Comparison of ENCODE assay signal across 9 mouse cellular contexts in genomic region chr7:109218130-109218976, GRCm38 (mm10). TPM values are rescaled to one million over a fixed set of nuclear protein-coding genes. Genes with fewer than 3 reads are reported as not detected.
DNase-seq lines count a peak whose midpoint lies in the region; ATAC-seq and TF ChIP-seq lines count a peak whose summit lies in the region.
"Had no signal": no experiment of that assay in that cellular context is flagged by ENCODE, and none has a peak within 500 bp of the region (broad histone marks: within the 10 kb centered on the region; RNA-seq: fewer than 3 reads in every experiment).

No protein-coding gene starts in this region.

- peak; percentile 75 for ATAC-seq in erythroblast, adult 5-6 weeks (replicated peaks; ENCODE audit: low FRiP score, poor library complexity, severe bottlenecking)
- ATAC-seq in heart, embryonic 11.5 days (replicated peaks; ENCODE audit: insufficient number of reproducible peaks, low FRiP score, low TSS enrichment) = 0 out of 2 replicates have a peak, but pooled peaks have one; percentile 22
- no peak for ATAC-seq in liver, embryonic 13.5 days (ENCODE audit: low read depth)

- no peak overlapping the region for H3K9ac ChIP-seq in heart, embryonic 11.5 days (ENCODE audit: low read depth, low read length)
- H3K9ac ChIP-seq in liver, embryonic 13.5 days = no peak overlapping the region
- H3K9ac ChIP-seq: stomach, embryonic 15.5 days had no signal

- peaks cover 7% of the 10 kb centered on the region; the same call in 1 of the 2 replicates for H3K4me1 ChIP-seq in E14TG2a.4 (replicated peaks; ENCODE audit: low read depth, low read length)
- H3K4me1 ChIP-seq in heart, embryonic 11.5 days (ENCODE audit: control insufficient read depth, insufficient read depth, low read length) = no peaks in the 10 kb centered on the region
- H3K4me1 ChIP-seq in liver, embryonic 13.5 days (replicated peaks) = no peaks in the 10 kb centered on the region

- H3K9me3 ChIP-seq in E14TG2a.4 (ENCODE audit: low read length) = no peaks in the 10 kb centered on the region
- H3K9me3 ChIP-seq in heart, embryonic 11.5 days (replicated peaks; ENCODE audit: control insufficient read depth, low read length) = no peaks in the 10 kb centered on the region
- no peaks in the 10 kb centered on the region for H3K9me3 ChIP-seq in liver, embryonic 13.5 days (replicated peaks)
- H3K9me3 ChIP-seq: stomach, embryonic 15.5 days had no signal

- DNase-seq in brain, adult 2 months (ENCODE audit: low read depth, low spot score) = peak; percentile 92
- peak; percentile 92 for DNase-seq in kidney, postnatal 10 days
- peak; percentile 22 for DNase-seq in liver, embryonic 13.5 days
- DNase-seq in ovary, postnatal 14 days (ENCODE audit: low spot score) = peak; percentile 58
- peak; percentile 38 for DNase-seq in thymus, postnatal 25 days

- peaks cover 42% of the 10 kb centered on the region for H3K27me3 ChIP-seq in E14TG2a.4 (ENCODE audit: insufficient read depth, low read length)
- no peaks in the 10 kb centered on the region for H3K27me3 ChIP-seq in heart, embryonic 11.5 days (ENCODE audit: control insufficient read depth, insufficient read depth, low read length)
- no peaks in the 10 kb centered on the region for H3K27me3 ChIP-seq in liver, embryonic 13.5 days
- H3K27me3 ChIP-seq: stomach, embryonic 15.5 days had no signal

- no peaks in the 10 kb centered on the region for H3K36me3 ChIP-seq in E14TG2a.4 (ENCODE audit: insufficient read depth, low read length)
- H3K36me3 ChIP-seq in heart, embryonic 11.5 days (ENCODE audit: control insufficient read depth, insufficient read depth, low read length) = no peaks in the 10 kb centered on the region
- H3K36me3 ChIP-seq in liver, embryonic 13.5 days = no peaks in the 10 kb centered on the region
- H3K36me3 ChIP-seq: stomach, embryonic 15.5 days had no signal

- no peak overlapping the region for H3K4me3 ChIP-seq in E14TG2a.4 (replicated peaks; ENCODE audit: low read length)
- no peak overlapping the region for H3K4me3 ChIP-seq in heart, embryonic 11.5 days (ENCODE audit: low read depth, low read length)
- H3K4me3 ChIP-seq in liver, embryonic 13.5 days (replicated peaks) = no peak overlapping the region
- H3K4me3 ChIP-seq: stomach, embryonic 15.5 days had no signal

- WGBS in heart, embryonic 11.5 days (ENCODE audit: insufficient replicate concordance) = 75% methylated on average over 2 of the region's 2 CpGs
- 59% methylated on average over 2 of the region's 2 CpGs for WGBS in liver, embryonic 13.5 days (ENCODE audit: insufficient replicate concordance)

- H3K4me2 ChIP-seq in heart, embryonic 11.5 days = no peak overlapping the region
- H3K4me2 ChIP-seq in liver, embryonic 13.5 days = no peak overlapping the region
- H3K4me2 ChIP-seq: stomach, embryonic 15.5 days had no signal

- peak; percentile 86 for TF ChIP-seq CTCF in E14TG2a.4 (conservative IDR thresholded peaks at IDR 0.05; ENCODE audit: low read length)

- no peak overlapping the region for H3K27ac ChIP-seq in heart, embryonic 11.5 days (ENCODE audit: low read depth, low read length)
- H3K27ac ChIP-seq in liver, embryonic 13.5 days = no peak overlapping the region
- H3K27ac ChIP-seq: stomach, embryonic 15.5 days had no signal

RNA-seq across cellular contexts. Expression of gene Lmo1, which starts 43.3 kb away (rescaled TPM):
- 7.1 and 10.2 TPM in 2 replicates for total RNA-seq in erythroblast, adult 5-6 weeks (2015; ENCODE audit: low replicate concordance)
- total RNA-seq in erythroblast, adult 5-6 weeks (2017; ENCODE audit: low replicate concordance) = 1.3 TPM in 1 of 2 replicates, not detected in the other
- 1.7 and 2.1 TPM in 2 replicates for polyA plus RNA-seq in heart, embryonic 11.5 days (2014; fragmentation: Nextera tagmentation; extraction: Ambion mirVana)
- 0.79 and 1.0 TPM in 2 replicates for polyA plus RNA-seq in liver, embryonic 13.5 days (2015; fragmentation: Nextera tagmentation; extraction: Ambion mirVana)

Comparison
In these comparisons a context has a peak if more than half of its experiments do, and no peak if none do; other contexts are left out.
1. DNase-seq: peak in every context shown above with its lines; median percentile 92 in brain, adult 2 months; 92 in kidney, postnatal 10 days; 58 in ovary, postnatal 14 days; 38 in thymus, postnatal 25 days; 22 in liver, embryonic 13.5 days.